Mouse (Mus musculus) kidney, adult 11 months (tissue): Measurements from ENCODE around the gene Rhbdl2.

Experiments
- DNase-seq: peaks from one replicate; pipeline ENCODE4 v3.0.0; 2022

Gene Rhbdl2

DNA sequence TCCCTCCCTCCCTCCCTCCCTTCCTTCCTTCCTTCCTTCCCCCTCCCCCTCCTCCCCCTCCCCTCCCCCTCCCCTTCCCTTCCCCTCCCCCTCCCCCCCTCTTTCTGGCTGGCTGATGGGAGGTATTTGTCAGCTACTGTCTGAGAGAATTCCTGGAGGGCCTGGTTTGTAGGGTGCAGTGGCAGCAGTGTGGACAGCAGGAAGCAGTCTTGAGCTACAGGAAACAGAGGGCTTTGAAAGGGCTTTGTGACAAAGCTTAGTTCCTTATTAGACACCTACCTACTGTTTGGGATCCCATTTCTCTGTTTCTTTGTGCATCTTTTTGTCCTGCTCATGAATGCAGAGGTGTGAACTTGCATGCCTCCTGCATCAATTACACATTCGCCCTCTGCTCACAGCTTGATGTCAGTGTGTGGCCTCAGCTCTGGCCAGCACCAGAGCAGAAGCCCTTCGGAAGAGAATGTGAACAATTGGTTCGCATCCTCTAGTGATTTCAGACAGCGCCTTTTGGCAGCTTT is 31.5 kb downstream of the Rhbdl2 start:
- DNase-seq = no peak

DNA sequence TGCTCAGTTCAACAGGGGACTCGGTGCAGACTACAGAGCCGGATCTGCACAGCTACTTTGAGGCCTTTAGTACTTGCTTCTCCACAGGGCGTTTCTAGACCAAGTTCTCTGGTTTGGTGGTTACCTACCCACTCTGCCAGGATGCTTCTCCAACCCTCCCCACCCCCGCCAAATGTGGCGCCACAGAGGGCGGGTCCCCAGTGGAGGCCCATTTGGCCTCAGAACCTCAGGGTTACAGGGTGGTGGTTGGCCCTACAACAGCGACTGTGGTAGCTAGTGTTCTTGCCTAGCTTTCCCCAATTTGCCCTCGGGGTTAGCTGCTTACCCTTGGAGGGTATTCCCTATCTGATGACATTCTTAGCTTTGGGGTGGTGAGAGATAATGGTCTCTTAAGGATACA is 54.5 kb downstream of the Rhbdl2 start:
- DNase-seq = no peak

DNA sequence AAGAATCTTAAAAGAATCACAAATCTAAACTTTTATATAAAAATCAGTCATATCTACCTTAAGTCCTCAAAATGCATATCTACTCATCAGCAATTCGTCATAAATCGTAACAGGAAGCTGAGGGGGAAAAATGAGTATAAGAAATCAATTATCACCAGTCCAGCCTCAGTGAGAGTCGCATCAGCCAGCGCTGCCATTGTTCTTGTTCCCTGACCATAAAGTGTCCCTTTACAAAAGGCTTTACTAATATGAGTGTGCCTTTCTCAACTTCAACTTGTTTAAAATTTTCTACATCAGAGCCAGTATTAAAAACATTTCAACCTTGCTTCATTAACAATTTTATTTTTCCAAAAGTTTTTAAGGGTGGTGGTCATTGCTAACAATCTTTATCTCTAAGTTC is 69.2 kb downstream of the Rhbdl2 start:
- DNase-seq = no peak

DNA sequence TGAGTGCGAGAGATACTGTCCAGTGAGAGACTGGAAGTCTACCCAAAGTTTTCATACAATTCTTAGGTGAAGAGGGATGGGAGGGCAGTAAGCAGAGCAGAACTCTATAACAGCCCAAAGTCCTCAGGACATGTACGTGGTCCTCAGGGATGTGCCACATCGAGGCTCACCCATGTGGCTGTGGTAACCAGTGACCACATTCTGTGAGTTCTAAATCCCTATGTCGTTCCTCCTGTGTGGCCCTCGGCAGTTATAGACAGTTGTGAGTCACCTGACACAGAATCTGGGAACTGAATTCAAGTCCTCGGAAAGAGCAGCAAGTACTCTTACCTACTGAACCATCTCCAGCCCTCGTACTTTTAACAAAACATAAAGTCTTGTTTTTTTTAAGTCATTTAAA is 70.4 kb downstream of the Rhbdl2 start:
- DNase-seq = no peak

DNA sequence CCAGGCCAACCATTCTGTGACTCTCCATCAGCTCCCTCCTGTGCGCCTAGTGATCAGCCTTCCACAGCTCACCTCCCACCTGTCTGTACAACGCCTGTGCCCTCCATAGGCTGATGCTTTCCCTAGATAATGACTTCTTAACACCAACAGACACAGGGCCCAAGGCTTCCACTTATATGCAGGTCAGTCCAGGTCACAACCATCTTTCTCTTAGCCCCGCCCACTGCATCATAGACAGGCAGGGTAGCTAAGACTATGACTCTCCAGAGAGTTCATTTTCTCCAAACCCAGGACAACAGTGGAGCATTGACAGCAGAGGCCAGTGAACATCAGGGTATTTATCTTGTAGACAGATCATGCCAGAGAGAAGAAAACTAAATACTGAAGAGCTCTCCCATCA is 71.7 kb downstream of the Rhbdl2 start, which contains the start of gene 4933427I04Rik:
TSS of gene 4933427I04Rik (plus strand) at position 301 of the 400 bp plus-strand sequence.
- no peak for DNase-seq

DNA sequence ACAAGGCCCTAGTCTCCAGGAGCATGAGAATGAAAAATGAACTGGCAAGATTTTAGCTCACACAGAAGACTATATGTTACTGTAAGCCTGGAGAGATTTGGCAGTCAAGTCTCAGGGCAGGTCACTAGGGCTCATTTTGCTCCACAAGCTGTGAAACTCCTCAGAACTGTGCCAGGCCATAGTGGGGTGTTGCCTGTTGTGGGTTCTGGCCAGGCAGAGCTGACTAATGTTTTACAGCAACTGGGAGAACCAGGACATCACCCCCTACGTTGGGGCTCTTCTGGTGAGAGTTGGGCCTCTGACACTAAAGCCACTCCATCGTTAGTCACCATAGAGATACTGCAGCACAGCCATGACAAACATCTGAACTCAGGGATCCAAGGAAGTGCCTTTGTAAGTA is 72.1 kb downstream of the Rhbdl2 start:
- DNase-seq = no peak

DNA sequence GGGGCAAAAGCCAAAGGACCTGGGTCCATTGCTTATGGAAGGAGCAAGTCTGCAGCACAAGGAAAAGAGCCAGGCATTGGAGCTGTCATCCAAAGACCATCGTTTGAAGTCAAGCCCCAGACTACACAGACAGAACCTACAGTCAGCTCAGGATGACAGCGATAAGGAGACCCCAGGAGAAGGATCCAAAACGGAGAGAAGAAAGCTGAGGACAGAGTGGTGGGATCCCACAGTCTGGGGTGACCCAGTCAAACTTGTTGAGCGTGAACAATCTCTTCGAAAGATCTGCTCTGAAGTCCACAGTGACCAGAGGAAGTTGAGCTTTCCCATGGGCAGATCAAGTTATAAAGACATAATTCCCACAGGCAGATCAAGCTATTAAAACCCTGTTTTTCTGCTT is 72.9 kb downstream of the Rhbdl2 start:
- no peak for DNase-seq
